Mouse (Mus musculus) T-helper 2 cell (primary cell): ENCODE results near the gene Khsrp.
"Not testable (repeated sequence)": the region's sequence is repeated elsewhere in the genome, so short reads cannot be mapped to it uniquely, and the experiment has no call there.

ENCODE experiments used
- in situ Hi-C: fragments of 300-600 bp; cut with MboI, MseI; formaldehyde crosslinking; loops from one replicate; pipeline ENCODE4 v1.15.1; 2025; ENCODE audit warnings: high pct_unique_total_duplicates

Gene Khsrp

GRCm38 (mm10) chr17:57030931-57031660 is at the start of gene Khsrp:
TSS of gene Khsrp (minus strand) at chr17:57031522.
- in situ Hi-C loops: loop anchor here (5.0 kb wide), 1 partner anchor 34 kb away; the partner anchor contains the start of gene Alkbh7

- in situ Hi-C loops: no loop called here
Measured at GRCm38 (mm10) chr17:57079919-57080318, 48.6 kb upstream of the Khsrp start.

- in situ Hi-C loops: no loop called here
Measured at GRCm38 (mm10) chr17:57078336-57078735, 47.0 kb upstream of the Khsrp start, which contains the start of gene Dennd1c. TSS of gene Dennd1c (minus strand) at chr17:57078514.

GRCm38 (mm10) chr17:57076916-57077315 is 45.6 kb upstream of the Khsrp start:
- in situ Hi-C loops: no loop called here

GRCm38 (mm10) chr17:57070699-57071098 is 39.4 kb upstream of the Khsrp start:
- in situ Hi-C loops: no loop called here

GRCm38 (mm10) chr17:57070272-57070671 is 39.0 kb upstream of the Khsrp start:
- in situ Hi-C loops: no loop called here

- in situ Hi-C loops: no loop called here
Measured at GRCm38 (mm10) chr17:57066908-57067307, 35.6 kb upstream of the Khsrp start.

GRCm38 (mm10) chr17:57063031-57063430 is 31.7 kb upstream of the Khsrp start:
- in situ Hi-C loops: no loop called here

- in situ Hi-C loops: no loop called here
Measured at GRCm38 (mm10) chr17:57062548-57062947, 31.2 kb upstream of the Khsrp start.

GRCm38 (mm10) chr17:57062011-57062521 is 30.7 kb upstream of the Khsrp start:
- in situ Hi-C loops: no loop called here

- in situ Hi-C loops: no loop called here
Measured at GRCm38 (mm10) chr17:57061069-57061468, 29.7 kb upstream of the Khsrp start.

GRCm38 (mm10) chr17:57060231-57060801 is 29.0 kb upstream of the Khsrp start:
- in situ Hi-C loops: no loop called here

- in situ Hi-C loops: no loop called here
Measured at GRCm38 (mm10) chr17:57059486-57059977, 28.2 kb upstream of the Khsrp start, which contains the start of gene Slc25a23. TSS of gene Slc25a23 (minus strand) at chr17:57059863.

- in situ Hi-C loops: no loop called here
Measured at GRCm38 (mm10) chr17:57058891-57059485, 27.7 kb upstream of the Khsrp start, which contains the start of gene Crb3. TSS of gene Crb3 (plus strand) at chr17:57059105.

- in situ Hi-C loops: no loop called here
Measured at GRCm38 (mm10) chr17:57056246-57056645, 24.9 kb upstream of the Khsrp start.

GRCm38 (mm10) chr17:57051679-57052078 is 20.4 kb upstream of the Khsrp start:
- in situ Hi-C loops: not testable (repeated sequence)

- in situ Hi-C loops: no loop called here
Measured at GRCm38 (mm10) chr17:57048816-57049215, 17.5 kb upstream of the Khsrp start.

GRCm38 (mm10) chr17:57047406-57047805 is 16.1 kb upstream of the Khsrp start:
- in situ Hi-C loops: no loop called here

GRCm38 (mm10) chr17:57041554-57041953 is 10.2 kb upstream of the Khsrp start, which contains the start of gene Slc25a41:
TSS of gene Slc25a41 (minus strand) at chr17:57041654.
- in situ Hi-C loops: no loop called here

- in situ Hi-C loops: no loop called here
Measured at GRCm38 (mm10) chr17:57038978-57039377, 7.7 kb upstream of the Khsrp start.

GRCm38 (mm10) chr17:57032854-57033253 is 1.5 kb upstream of the Khsrp start:
- in situ Hi-C loops: loop anchor here (5.0 kb wide), 1 partner anchor 36 kb away; the partner anchor contains the start of gene Alkbh7
